Mouse (Mus musculus) cortical plate, adult 2 months (tissue): ENCODE measurements around the gene Fkbp5.
"Not testable (repeated sequence)": the region's sequence is repeated elsewhere in the genome, so short reads cannot be mapped to it uniquely, and the experiment has no call there.

Source experiments
- CTCF ChIP-seq: fragments of 200-500 bp; IDR thresholded peaks from 2 replicates; pipeline ENCODE4 v1.5.1; 2011; ENCODE audit warnings: mild to moderate bottlenecking, control low read depth, low read length; ENCODE audit not compliant: insufficient read depth; ENCODE audit errors: extremely low read depth
- POLR2A ChIP-seq: fragments of 200-500 bp; IDR thresholded peaks from 2 replicates; pipeline ENCODE4 v1.6.1; 2011; ENCODE audit warnings: mild to moderate bottlenecking, low read length, control low read depth; ENCODE audit not compliant: insufficient read depth; ENCODE audit errors: extremely low read depth

DNA sequence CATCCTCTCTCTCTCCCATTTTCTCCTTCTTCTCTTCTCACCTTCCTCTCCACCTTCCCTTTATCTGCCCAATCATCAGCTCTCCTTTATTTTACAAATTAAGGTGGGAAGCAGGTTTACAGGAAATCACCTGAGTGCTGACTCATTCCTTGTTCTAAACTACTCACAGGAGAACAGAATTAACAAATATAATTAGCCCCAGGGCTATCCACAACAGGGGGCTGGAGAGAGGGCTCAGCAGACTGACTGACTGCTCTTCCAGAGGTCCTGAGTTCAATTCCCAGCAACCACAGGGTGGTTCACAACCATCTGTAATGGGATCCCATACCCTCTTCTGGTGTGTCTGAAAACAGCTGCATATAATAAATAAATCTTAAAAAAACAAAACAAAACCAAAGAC, 98.8 kb downstream of the Fkbp5 start:
- TF ChIP-seq CTCF, POLR2A: not testable (repeated sequence)
